Mouse (Mus musculus) midbrain, embryonic 14.5 days (tissue): Measurements from ENCODE around the gene Inafm2. TPM values are rescaled to one million over a fixed set of nuclear protein-coding genes. Genes with fewer than 3 reads are reported as not detected.

ENCODE experiments used
- ATAC-seq: fragments of 200-750 bp; cut with Nextera tagmentation; 2 replicates; pipeline ENCODE4 v1.8.0; 2017; ENCODE audit warnings: moderate number of reproducible peaks, moderate library complexity; ENCODE audit not compliant: low FRiP score, low TSS enrichment
- DNase-seq: peaks from one replicate; pipeline ENCODE4 v3.0.0-alpha.2; 2015
- H3K27ac ChIP-seq: fragments of 300-500 bp; sonication (generic); replicated peaks from 2 replicates; pipeline ENCODE4 v1.5.1; 2014; ENCODE audit warnings: mild to moderate bottlenecking, low read depth, low read length, moderate library complexity
- H3K27me3 ChIP-seq: fragments of 300-500 bp; sonication (generic); 2 replicates; pipeline ENCODE4 v1.6.1; 2014; ENCODE audit warnings: low read length, control low read depth, mixed read lengths; ENCODE audit not compliant: control insufficient read depth, insufficient read depth
- H3K36me3 ChIP-seq: fragments of 300-500 bp; sonication (generic); 2 replicates; pipeline ENCODE4 v1.6.1; 2014; ENCODE audit warnings: low read length, control low read depth; ENCODE audit not compliant: control insufficient read depth, insufficient read depth
- H3K4me1 ChIP-seq: fragments of 300-500 bp; sonication (generic); 2 replicates; pipeline ENCODE4 v1.6.1; 2014; ENCODE audit warnings: mild to moderate bottlenecking, antibody characterized with exemption, low read length, control low read depth; ENCODE audit not compliant: control insufficient read depth, insufficient read depth
- H3K4me2 ChIP-seq: fragments of 300-500 bp; sonication (generic); 2 replicates; pipeline ENCODE4 v1.6.1; 2014; ENCODE audit warnings: mild to moderate bottlenecking, low read length, moderate library complexity
- H3K4me3 ChIP-seq: fragments of 300-500 bp; sonication (generic); replicated peaks from 2 replicates; pipeline ENCODE4 v1.5.1; 2014; ENCODE audit warnings: low read depth, low read length
- H3K9ac ChIP-seq: fragments of 300-500 bp; sonication (generic); replicated peaks from 2 replicates; pipeline ENCODE4 v1.6.1; 2014; ENCODE audit warnings: mild to moderate bottlenecking, low read length, moderate library complexity
- H3K9me3 ChIP-seq: fragments of 300-500 bp; sonication (generic); 2 replicates; pipeline ENCODE4 v1.6.1; 2016; ENCODE audit warnings: low read length, control low read depth, mixed read lengths; ENCODE audit not compliant: control insufficient read depth
- WGBS: fragments of 180-500 bp; shearing (Covaris S2); extraction: QIAGEN DNeasy Blood & Tissue Kit; methylation state at CpG from one replicate; pipeline ENCODE4 v1.1.7; 2014; 5-methylcytosine and 5-hydroxymethylcytosine counted together
- polyA plus RNA-seq: library from polyadenylated mRNA; unstranded; fragments of >200 nt; fragmentation: Nextera tagmentation; extraction: Ambion mirVana; gene quantifications from 2 replicates; pipeline ENCODE4 v1.2.1, GENCODE M21; 2014

Inafm2 gene
- polyA plus RNA-seq: 25.2 and 30.8 TPM in 2 replicates

DNA sequence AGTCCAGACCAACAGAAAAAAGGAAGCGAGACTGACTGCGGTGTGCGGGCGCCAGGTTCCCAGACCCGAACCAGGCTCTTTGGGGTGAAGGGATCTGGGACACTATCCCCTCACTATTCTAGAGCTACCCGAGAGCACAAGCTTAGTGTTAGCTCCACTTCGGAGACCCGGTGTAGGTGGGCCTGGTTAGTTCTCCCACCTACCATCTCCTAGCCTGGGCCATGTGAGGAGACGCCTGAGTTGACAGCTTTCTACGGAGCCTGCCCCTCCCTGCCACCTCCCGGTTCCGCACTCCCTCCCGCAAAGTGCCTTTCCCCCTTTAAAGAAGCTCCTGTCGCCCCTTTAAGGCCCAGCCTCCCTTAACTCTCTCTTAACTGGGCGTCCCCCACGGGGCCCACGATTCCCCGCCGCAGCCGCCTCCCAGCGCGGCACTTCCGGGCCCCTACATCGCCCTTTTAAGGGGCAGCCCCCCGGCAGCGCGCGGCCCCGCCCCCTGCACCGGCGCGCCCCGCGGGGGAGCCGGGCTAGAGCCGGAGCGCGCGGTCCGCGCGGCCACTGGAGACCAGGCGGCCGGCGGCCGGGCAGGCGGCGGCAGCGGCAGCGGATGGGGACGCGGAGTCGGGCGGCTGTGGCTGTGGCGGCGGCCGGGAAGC is at the start of gene Inafm2:
Inafm2 (plus strand) TSS at position 527 of the 653 bp plus-strand sequence.
- DNase-seq (peak; percentile 97), ATAC-seq (peak; percentile 90)
- H3K4me2 ChIP-seq: peak within 1 kb of the TSS; percentile 92
- peaks cover 39% of the 10 kb centered on the region for H3K4me1 ChIP-seq
- H3K4me3 ChIP-seq: peak within 1 kb of the TSS; percentile 87
- peaks cover 6% of the 10 kb centered on the region; the same call in 1 of the 2 replicates for H3K27me3 ChIP-seq
- peak within 1 kb of the TSS; percentile 91 for H3K9ac ChIP-seq
- H3K9me3 ChIP-seq: no peaks in the 10 kb centered on the region
- WGBS: 1% methylated on average over 56 of the region's 57 CpGs
- peak within 1 kb of the TSS; percentile 81 for H3K27ac ChIP-seq
- H3K36me3 ChIP-seq: no peaks in the 10 kb centered on the region

DNA sequence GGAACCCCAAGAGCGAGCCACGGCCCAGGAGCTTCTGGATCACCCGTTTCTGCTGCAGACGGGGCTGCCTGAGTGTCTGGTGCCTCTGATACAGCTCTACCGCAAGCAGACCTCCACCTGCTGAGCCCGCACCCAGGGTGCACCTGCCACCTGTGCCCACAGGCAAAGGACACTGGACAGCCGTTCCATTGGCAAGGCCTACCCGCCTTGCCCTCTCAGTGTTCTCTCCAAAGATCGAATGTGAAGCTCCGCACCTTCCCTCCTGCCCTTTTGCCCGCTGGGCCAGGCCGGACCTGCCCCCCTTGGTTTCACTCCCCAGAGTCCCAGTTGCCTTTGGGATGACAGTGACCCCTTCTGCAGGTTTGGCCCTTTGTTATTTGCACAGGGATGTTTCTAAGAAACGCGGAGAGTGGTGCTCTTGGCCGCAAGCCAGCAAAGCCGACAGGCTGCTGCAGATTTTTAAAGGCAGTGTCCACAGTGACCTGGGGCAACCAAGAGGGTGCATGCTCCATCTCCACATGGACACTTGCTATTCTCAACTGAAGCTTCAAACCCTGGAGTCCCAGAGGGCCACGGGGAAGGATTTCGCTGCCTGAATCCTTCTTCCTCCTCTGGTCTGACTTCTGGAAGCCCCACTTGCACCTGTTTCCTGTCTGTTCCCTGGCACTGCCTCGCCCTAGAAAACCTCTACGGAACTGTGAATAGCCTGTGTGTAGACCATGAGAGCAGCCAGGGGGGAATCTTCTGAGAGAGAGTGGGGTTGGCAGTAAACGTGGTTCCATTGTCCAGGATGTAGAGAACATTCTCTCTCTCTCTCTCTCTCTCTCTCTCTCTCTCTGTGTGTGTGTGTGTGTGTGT is 48.9 kb upstream of the Inafm2 start:
- Histone ChIP-seq H3K9ac (no peak overlapping the region; the same call in 1 of the 2 replicates), H3K27ac (no peak overlapping the region), H3K4me2 (no peak overlapping the region), H3K4me1 (0 out of 2 replicates have a peak, but pooled peaks cover 9% of the 10 kb centered on the region), H3K9me3 (no peaks in the 10 kb centered on the region), H3K27me3 (peaks cover 39% of the 10 kb centered on the region), H3K4me3 (no peak overlapping the region), H3K36me3 (no peaks in the 10 kb centered on the region)
- ATAC-seq (no peak), DNase-seq (no peak)
- 45% methylated on average over 21 of the region's 21 CpGs for WGBS

DNA sequence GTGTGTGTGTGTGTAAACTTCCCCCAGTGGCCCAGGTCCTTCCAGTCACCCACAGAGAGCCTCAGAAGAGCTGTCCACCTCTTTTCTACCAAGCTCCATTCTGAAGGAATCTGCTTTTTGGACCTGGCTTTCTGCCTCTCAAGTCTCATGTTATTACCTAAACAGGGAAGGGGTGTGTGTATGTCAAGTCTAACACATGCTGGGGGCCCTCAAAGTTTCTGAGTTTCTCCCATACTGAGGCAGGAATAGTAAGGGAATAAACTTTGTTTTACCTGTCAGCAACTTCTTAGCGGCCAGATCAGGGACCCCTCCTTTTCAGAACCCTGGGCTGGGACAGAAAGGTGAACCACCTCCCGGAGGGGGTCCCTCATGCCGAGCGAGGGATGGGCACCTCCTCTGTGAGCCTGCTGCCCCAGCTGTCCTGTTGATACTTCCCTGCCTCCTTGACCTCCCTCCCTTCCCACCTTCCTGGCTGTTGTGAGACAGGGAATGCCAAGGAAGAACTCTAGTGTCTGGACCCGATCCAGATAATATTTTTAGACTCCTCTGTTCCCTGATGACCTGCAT is 48.2 kb upstream of the Inafm2 start:
- no peak for ATAC-seq
- no peak overlapping the region for H3K4me2 ChIP-seq
- no peak overlapping the region for H3K27ac ChIP-seq
- no peaks in the 10 kb centered on the region for H3K9me3 ChIP-seq
- H3K36me3 ChIP-seq: no peaks in the 10 kb centered on the region
- peaks cover 46% of the 10 kb centered on the region for H3K27me3 ChIP-seq
- H3K9ac ChIP-seq: no peak overlapping the region
- H3K4me1 ChIP-seq: 0 out of 2 replicates have a peak, but pooled peaks cover 9% of the 10 kb centered on the region
- no peak overlapping the region for H3K4me3 ChIP-seq
- DNase-seq: no peak
- 41% methylated on average over 5 of the region's 5 CpGs for WGBS

DNA sequence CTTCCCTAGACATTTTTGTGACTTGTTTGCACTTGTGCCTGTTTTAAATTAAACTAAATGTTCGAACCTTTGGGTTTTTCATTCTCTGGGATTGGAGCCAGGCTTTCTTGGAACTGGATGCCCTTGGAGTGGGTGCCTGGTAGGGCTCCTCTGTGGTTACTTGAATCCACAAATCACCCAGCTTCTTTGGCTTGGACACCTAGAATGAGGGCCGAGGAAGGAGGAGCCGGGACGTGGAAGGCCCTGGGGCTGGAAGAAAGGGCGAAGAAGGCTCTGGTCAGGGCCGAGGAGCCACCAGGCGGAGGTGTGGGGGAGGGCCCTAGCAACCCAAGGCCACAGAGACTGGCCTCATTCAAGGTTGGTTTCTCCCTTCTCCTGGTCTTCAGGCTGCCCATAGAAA is 47.6 kb upstream of the Inafm2 start:
- WGBS: 53% methylated on average over 7 of the region's 7 CpGs

DNA sequence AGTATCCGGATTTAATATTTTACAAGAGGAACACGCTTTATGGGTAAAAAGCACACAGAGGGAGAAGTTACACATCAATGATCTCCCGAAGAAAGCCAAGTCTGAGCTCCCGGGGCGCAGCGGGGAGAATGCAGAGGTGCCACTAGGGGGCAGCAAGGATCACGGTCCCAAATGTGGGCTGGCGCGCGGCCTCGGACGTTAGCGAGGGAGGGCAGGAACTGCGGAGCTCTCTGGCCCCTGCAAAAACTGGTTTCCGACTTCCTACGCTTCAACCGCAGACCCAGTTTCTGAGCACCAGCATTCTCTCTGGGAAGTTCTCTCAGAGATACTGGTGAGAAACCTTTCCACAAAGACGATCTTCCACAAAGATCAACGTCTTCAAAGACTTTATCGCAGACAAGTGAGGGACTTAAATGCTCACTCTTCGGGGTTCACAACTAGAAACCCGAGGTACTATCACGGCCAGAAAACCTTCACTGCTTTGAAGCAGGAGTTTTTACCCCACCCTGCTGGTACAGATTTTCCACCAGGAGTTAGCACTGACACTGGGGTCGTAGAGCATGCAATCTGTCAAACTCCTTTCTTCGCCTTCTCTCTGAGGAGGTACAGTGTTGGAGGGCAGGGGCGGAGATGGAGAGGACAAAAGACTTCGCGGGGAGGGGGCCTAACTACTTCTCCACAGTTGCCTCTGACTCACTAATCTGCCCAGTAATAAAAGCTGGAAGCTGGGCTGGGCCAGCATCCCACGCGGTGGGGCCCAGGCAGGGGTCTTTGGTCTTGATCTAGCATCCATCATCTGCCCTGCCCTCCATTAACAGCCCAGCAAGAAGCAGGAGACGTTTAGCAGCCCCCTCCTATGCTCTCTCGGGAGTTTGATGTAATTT is 45.1 kb upstream of the Inafm2 start:
- under 1% methylated on average over 32 of the region's 32 CpGs for WGBS
- DNase-seq (peak; percentile 88), ATAC-seq (no peak)
- Histone ChIP-seq H3K27ac (no peak overlapping the region), H3K9me3 (no peaks in the 10 kb centered on the region), H3K27me3 (peaks cover 76% of the 10 kb centered on the region), H3K4me3 (peak overlapping the region; percentile 20), H3K36me3 (no peaks in the 10 kb centered on the region), H3K4me1 (peaks cover 30% of the 10 kb centered on the region), H3K4me2 (peak overlapping the region; percentile 43), H3K9ac (no peak overlapping the region)

More for the DNA sequence above, 47.6 kb upstream of the Inafm2 start:
- Histone ChIP-seq H3K4me2 (no peak overlapping the region), H3K4me1 (peaks cover 15% of the 10 kb centered on the region; the same call in 1 of the 2 replicates), H3K36me3 (no peaks in the 10 kb centered on the region), H3K4me3 (no peak overlapping the region), H3K27ac (no peak overlapping the region), H3K9ac (no peak overlapping the region), H3K27me3 (peaks cover 51% of the 10 kb centered on the region), H3K9me3 (no peaks in the 10 kb centered on the region)
- DNase-seq (no peak), ATAC-seq (no peak)

DNA sequence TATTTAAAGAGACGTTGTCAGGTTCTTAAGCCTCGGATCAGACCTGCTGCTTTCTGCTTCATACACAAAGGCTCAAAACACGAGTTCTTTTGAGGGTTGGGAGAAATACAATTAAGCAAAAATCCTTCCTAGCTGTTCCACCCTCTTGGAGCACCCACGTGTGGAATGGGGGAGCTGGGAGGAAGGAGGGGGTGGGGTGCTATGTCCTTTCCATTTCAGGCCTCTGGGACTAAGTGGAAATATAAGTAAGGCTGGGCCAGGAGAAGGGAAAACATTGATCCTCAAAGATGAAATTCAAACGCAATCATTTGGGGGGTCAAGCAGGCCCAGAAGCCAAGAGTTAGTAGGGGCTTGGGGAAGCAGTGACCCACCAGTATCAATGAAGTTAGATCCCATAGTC is 44.4 kb upstream of the Inafm2 start:
- Histone ChIP-seq H3K36me3 (no peaks in the 10 kb centered on the region), H3K9me3 (no peaks in the 10 kb centered on the region), H3K4me1 (peaks cover 30% of the 10 kb centered on the region), H3K9ac (no peak overlapping the region), H3K4me3 (no peak overlapping the region), H3K27ac (no peak overlapping the region), H3K4me2 (peak overlapping the region; percentile 43; the same call in 1 of the 2 replicates), H3K27me3 (peaks cover 79% of the 10 kb centered on the region)
- 3% methylated on average over 5 of the region's 5 CpGs for WGBS
- ATAC-seq (no peak), DNase-seq (no peak)

DNA sequence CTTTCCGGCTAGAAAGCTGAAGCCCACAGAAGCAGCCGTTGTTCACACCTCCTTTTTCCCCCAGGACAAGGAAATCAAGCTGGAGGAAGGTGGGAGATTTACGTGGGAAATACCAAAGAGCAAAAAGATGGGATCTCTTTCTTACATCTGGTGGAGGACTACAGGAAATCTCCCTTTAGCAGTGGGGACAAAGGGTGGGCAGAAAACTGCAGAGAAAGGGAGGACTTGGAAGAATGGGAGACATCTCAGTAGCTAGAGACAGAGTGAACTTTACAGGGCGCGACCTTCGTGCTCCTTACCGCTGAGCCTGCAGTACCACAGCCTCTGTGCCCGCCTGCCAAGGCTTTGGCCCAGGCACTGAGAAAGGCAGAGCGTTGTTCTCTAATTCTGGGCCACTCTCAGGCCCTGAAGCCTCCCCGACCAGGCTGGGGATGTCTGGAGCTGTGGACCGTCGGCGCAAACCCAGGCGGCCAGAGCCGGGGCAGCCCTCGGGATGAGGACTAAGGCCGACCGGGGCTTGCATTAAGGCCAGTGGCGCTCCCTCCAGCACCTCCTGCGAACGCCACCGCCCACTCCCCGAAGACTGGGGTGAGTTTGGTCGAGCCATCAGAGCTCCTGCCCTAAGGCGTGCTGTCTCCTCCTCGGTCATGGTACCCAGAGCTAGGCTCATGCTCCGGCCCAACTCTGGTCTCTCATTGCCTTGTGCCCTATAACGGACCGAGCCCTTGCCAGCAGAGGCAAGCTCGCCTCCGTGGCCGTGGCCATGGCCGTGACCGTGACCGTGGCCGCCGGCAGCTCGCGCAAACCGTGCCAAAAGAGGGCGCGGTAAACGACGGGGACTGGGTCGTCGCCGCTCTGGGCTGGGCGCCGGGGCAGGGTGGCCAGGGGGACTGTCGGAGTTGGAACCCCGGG is 43.3 kb upstream of the Inafm2 start:
- peaks cover 79% of the 10 kb centered on the region for H3K27me3 ChIP-seq
- DNase-seq: no peak
- H3K9ac ChIP-seq: no peak overlapping the region
- no peaks in the 10 kb centered on the region for H3K36me3 ChIP-seq
- peaks cover 30% of the 10 kb centered on the region for H3K4me1 ChIP-seq
- no peak for ATAC-seq
- H3K9me3 ChIP-seq: no peaks in the 10 kb centered on the region
- no peak overlapping the region for H3K27ac ChIP-seq
- peak overlapping the region; percentile 36 for H3K4me3 ChIP-seq
- peak overlapping the region; percentile 67 for H3K4me2 ChIP-seq
- 3% methylated on average over 51 of the region's 51 CpGs for WGBS
